Mouse (Mus musculus): Measurements from ENCODE around the gene Cacnb4. TPM values are rescaled to one million over a fixed set of nuclear protein-coding genes. Genes with fewer than 3 reads are reported as not detected.

The Cacnb4 gene
- polyA plus RNA-seq (2017; shearing (Covaris generic)), result 0.09 TPM

GRCm38 (mm10) chr2:52676023-52676912, at the start of gene Cacnb4:
Cacnb4 (minus strand) TSS chr2:52676831.

GRCm38 (mm10) chr2:52424747-52425522, 251.7 kb downstream of the Cacnb4 start, which contains the start of gene Arl5a:
Arl5a (minus strand) TSS chr2:52424901.

DNA sequence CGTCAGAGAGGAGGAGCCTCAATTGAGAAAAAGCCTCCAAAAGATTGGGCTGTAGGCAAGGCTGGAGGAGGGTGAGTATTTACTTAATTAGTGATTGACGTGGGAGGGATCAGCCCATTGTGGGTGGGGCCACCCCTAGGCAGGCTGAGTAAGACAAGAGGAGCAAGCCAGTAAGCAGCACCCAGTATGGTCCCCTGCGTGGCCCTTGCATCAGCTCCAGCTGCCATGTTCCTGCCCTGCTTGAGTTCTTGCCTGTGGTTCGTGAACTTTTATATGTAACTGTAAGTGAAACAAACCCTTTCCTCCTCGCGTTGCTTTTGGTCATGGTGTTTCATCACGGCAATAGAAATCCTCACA, 298.2 kb downstream of the Cacnb4 start, which contains the start of gene Neb:
Neb (minus strand) TSS at position 27 of the 357 bp plus-strand sequence.

Other genes starting within 250 kb of the Cacnb4 start
- 54.7 TPM for gene Stam2, start 65.5 kb upstream of the Cacnb4 start, polyA plus RNA-seq (2017; shearing (Covaris generic))
- gene Fmnl2, start 181.0 kb upstream of the Cacnb4 start, polyA plus RNA-seq (2017; shearing (Covaris generic)), result 0.10 TPM

Measured in activated CD4-positive, CD25-positive, alpha-beta regulatory T cell, adult 9 weeks (primary cell).